8 mouse cellular contexts compared by ENCODE assay signal in genomic region chr16:72913134-72913533, GRCm38 (mm10).
DNase-seq lines count a peak whose midpoint lies in the region; ATAC-seq and TF ChIP-seq lines count a peak whose summit lies in the region.

No protein-coding gene starts in this region.

- TF ChIP-seq CTCF in hindbrain, postnatal 0 days (IDR thresholded peaks at IDR 0.05; ENCODE audit: low read depth), result no peak

- peak; percentile 72 for ATAC-seq in forebrain, embryonic 13.5 days
- ATAC-seq in forebrain, embryonic 12.5 days (ENCODE audit: low FRiP score), result no peak
- peak; percentile 33; the same call in 1 of the 2 replicates for ATAC-seq in neural tube, embryonic 12.5 days (ENCODE audit: low FRiP score, low read depth)
- ATAC-seq in hindbrain, postnatal 0 days, result peak; percentile 67
- ATAC-seq in megakaryocyte-erythroid progenitor cell, adult 5-6 weeks (replicated peaks; ENCODE audit: low FRiP score, low TSS enrichment, poor library complexity, severe bottlenecking), result no peak

- no peaks in the 10 kb centered on the region for H3K36me3 ChIP-seq in forebrain, embryonic 13.5 days (ENCODE audit: poor library complexity, severe bottlenecking)
- H3K36me3 ChIP-seq in forebrain, embryonic 12.5 days (replicated peaks), result no peaks in the 10 kb centered on the region
- H3K36me3 ChIP-seq in neural tube, embryonic 12.5 days, result no peaks in the 10 kb centered on the region
- no peaks in the 10 kb centered on the region for H3K36me3 ChIP-seq in hindbrain, postnatal 0 days (ENCODE audit: insufficient read depth, low read length)

- no peak overlapping the region for H3K9ac ChIP-seq in forebrain, embryonic 13.5 days
- H3K9ac ChIP-seq in forebrain, embryonic 12.5 days, result no peak overlapping the region
- no peak overlapping the region for H3K9ac ChIP-seq in neural tube, embryonic 12.5 days
- no peak overlapping the region for H3K9ac ChIP-seq in hindbrain, postnatal 0 days (replicated peaks; ENCODE audit: low read length)

- H3K9me3 ChIP-seq in forebrain, embryonic 13.5 days (replicated peaks), result no peaks in the 10 kb centered on the region
- no peaks in the 10 kb centered on the region for H3K9me3 ChIP-seq in forebrain, embryonic 12.5 days
- no peaks in the 10 kb centered on the region for H3K9me3 ChIP-seq in neural tube, embryonic 12.5 days
- no peaks in the 10 kb centered on the region; the same call in 1 of the 2 replicates for H3K9me3 ChIP-seq in hindbrain, postnatal 0 days (ENCODE audit: low read length)

- DNase-seq in neural tube, embryonic 10.5 days (ENCODE audit: extremely low spot score, low spot score), result no peak
- peak; percentile 80 for DNase-seq in hindbrain, postnatal 0 days (ENCODE audit: low spot score)
- peak; percentile 41 to 58 for DNase-seq in lung, postnatal 4 days
- no peak for DNase-seq in retina, postnatal 1 day

- H3K27ac ChIP-seq in forebrain, embryonic 13.5 days, result no peak overlapping the region
- no peak overlapping the region for H3K27ac ChIP-seq in forebrain, embryonic 12.5 days
- H3K27ac ChIP-seq in neural tube, embryonic 12.5 days, result no peak overlapping the region
- no peak overlapping the region for H3K27ac ChIP-seq in hindbrain, postnatal 0 days

- no peak overlapping the region for H3K4me2 ChIP-seq in forebrain, embryonic 13.5 days
- H3K4me2 ChIP-seq in forebrain, embryonic 12.5 days, result no peak overlapping the region
- H3K4me2 ChIP-seq in neural tube, embryonic 12.5 days (replicated peaks), result no peak overlapping the region
- H3K4me2 ChIP-seq in hindbrain, postnatal 0 days (ENCODE audit: low read depth, low read length), result no peak overlapping the region

- no peaks in the 10 kb centered on the region for H3K27me3 ChIP-seq in forebrain, embryonic 13.5 days
- no peaks in the 10 kb centered on the region for H3K27me3 ChIP-seq in forebrain, embryonic 12.5 days
- no peaks in the 10 kb centered on the region for H3K27me3 ChIP-seq in neural tube, embryonic 12.5 days (replicated peaks)
- no peaks in the 10 kb centered on the region for H3K27me3 ChIP-seq in hindbrain, postnatal 0 days (ENCODE audit: insufficient read depth, low read length)

- no peak overlapping the region for H3K4me3 ChIP-seq in forebrain, embryonic 13.5 days
- H3K4me3 ChIP-seq in forebrain, embryonic 12.5 days (replicated peaks), result no peak overlapping the region
- H3K4me3 ChIP-seq in neural tube, embryonic 12.5 days, result no peak overlapping the region
- H3K4me3 ChIP-seq in hindbrain, postnatal 0 days (ENCODE audit: low read length), result no peak overlapping the region

- 71% methylated on average over 5 of the region's 5 CpGs for WGBS in forebrain, embryonic 13.5 days
- WGBS in forebrain, embryonic 12.5 days, result 80% methylated on average over 5 of the region's 5 CpGs
- 51% methylated on average over 5 of the region's 5 CpGs for WGBS in neural tube, embryonic 12.5 days
- WGBS in hindbrain, postnatal 0 days, result 50% methylated on average over 5 of the region's 5 CpGs

- H3K4me1 ChIP-seq in forebrain, embryonic 13.5 days, result no peaks in the 10 kb centered on the region
- peaks cover 3% of the 10 kb centered on the region; the same call in 1 of the 2 replicates for H3K4me1 ChIP-seq in forebrain, embryonic 12.5 days
- peaks cover 4% of the 10 kb centered on the region; the same call in 1 of the 2 replicates for H3K4me1 ChIP-seq in neural tube, embryonic 12.5 days
- H3K4me1 ChIP-seq in hindbrain, postnatal 0 days (ENCODE audit: insufficient read depth, low read length), result no peaks in the 10 kb centered on the region

Comparison
In these comparisons a context has a peak if more than half of its experiments do, and no peak if none do; other contexts are left out.
1. ATAC-seq: peak in forebrain, embryonic 13.5 days (single experiment), neural tube, embryonic 12.5 days (single experiment) and hindbrain, postnatal 0 days (single experiment); none in forebrain, embryonic 12.5 days (single experiment) and megakaryocyte-erythroid progenitor cell, adult 5-6 weeks (single experiment).
2. DNase-seq: peak in hindbrain, postnatal 0 days (single experiment) and lung, postnatal 4 days (2 of 2); none in neural tube, embryonic 10.5 days (single experiment) and retina, postnatal 1 day (single experiment).